Mouse (Mus musculus) liver, adult 2 months (tissue): ENCODE measurements at regions not wholly inside any gene's neighbourhood (a gene's known extent, or its start where the extent isn't known, plus 50 kb on each side); places are given as distances from the start of the nearest gene placed in this dataset.
A peak's percentile ranks its signal among the peaks of the same experiment; 100 is the strongest.

Source experiments
- DNase-seq: peaks from one replicate; pipeline ENCODE4 v3.0.0-alpha.2; 2011; ENCODE audit warnings: low read depth, low spot score; ENCODE audit errors: extremely low read depth
- H3K27ac ChIP-seq: fragments of 200-500 bp; replicated peaks from 2 replicates; pipeline ENCODE4 v1.5.1; 2012; ENCODE audit warnings: low read depth, mild to moderate bottlenecking, control low read depth, inconsistent platforms, low read length; ENCODE audit not compliant: insufficient read depth
- H3K27me3 ChIP-seq: fragments of 200-500 bp; 2 replicates; pipeline ENCODE4 v1.6.1; 2012; ENCODE audit warnings: mild to moderate bottlenecking, moderate library complexity, low read length, inconsistent platforms; ENCODE audit not compliant: control insufficient read depth, insufficient read depth
- H3K36me3 ChIP-seq: fragments of 200-500 bp; 2 replicates; pipeline ENCODE4 v1.6.1; 2012; ENCODE audit warnings: low read length, inconsistent platforms; ENCODE audit not compliant: control insufficient read depth, insufficient read depth
- H3K4me1 ChIP-seq: fragments of 200-500 bp; 2 replicates; pipeline ENCODE4 v1.6.1; 2011; ENCODE audit warnings: low read length; ENCODE audit not compliant: control insufficient read depth, insufficient read depth
- H3K4me3 ChIP-seq: fragments of 200-500 bp; 2 replicates; pipeline ENCODE4 v1.5.1; 2011; ENCODE audit warnings: low read depth, mild to moderate bottlenecking, control low read depth, low read length, moderate library complexity; ENCODE audit not compliant: insufficient read depth
- H3K79me2 ChIP-seq: fragments of 200-500 bp; 2 replicates; pipeline ENCODE4 v1.6.1; 2012; ENCODE audit warnings: inconsistent platforms, mild to moderate bottlenecking, low read length, moderate library complexity; ENCODE audit not compliant: control insufficient read depth, insufficient read depth
- H3K9ac ChIP-seq: fragments of 200-500 bp; 2 replicates; pipeline ENCODE4 v1.6.1; 2012; ENCODE audit warnings: low read depth, mild to moderate bottlenecking, control low read depth, inconsistent platforms, low read length
- CTCF ChIP-seq: fragments of 200-500 bp; IDR thresholded peaks from 2 replicates; pipeline ENCODE4 v1.5.1; 2011; ENCODE audit warnings: low read depth, low read length, control low read depth
- POLR2A ChIP-seq: fragments of 200-500 bp; IDR thresholded peaks from 2 replicates; pipeline ENCODE4 v1.6.1; 2011; ENCODE audit warnings: low read length, control low read depth; ENCODE audit not compliant: insufficient read depth; ENCODE audit errors: extremely low read depth
- WGBS: fragments of 180-500 bp; shearing (Covaris S2); methylation state at CpG from one replicate; pipeline ENCODE4 v1.1.7; 2018; 5-methylcytosine and 5-hydroxymethylcytosine counted together

DNA sequence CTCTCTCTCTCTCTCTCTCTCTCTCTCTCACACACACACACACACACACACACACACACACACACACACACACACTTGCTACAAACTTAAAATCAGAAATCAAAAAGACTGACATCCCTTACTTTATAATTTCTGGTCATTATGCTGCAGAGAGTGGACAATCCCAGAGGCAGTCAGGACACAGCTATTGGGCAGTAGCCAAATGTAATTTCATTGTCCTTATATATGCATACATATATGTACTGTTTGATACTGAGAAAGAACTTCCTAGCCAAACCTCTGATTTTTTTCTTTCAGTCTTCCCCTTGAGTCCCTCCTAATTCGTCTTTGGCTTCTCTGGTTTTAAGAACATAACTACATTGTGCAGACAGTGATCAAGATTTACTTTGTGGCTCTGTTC, 277.3 kb upstream of the Pou3f3 start:
- Histone ChIP-seq H3K36me3 (no peaks in the 10 kb centered on the region), H3K27me3 (no peaks in the 10 kb centered on the region), H3K4me1 (no peaks in the 10 kb centered on the region), H3K4me3 (no peak overlapping the region), H3K79me2 (no peaks in the 10 kb centered on the region), H3K9ac (no peak overlapping the region), H3K27ac (no peak overlapping the region)
- 75% methylated on average over 1 of the region's 1 CpGs for WGBS
- DNase-seq = no peak
- TF ChIP-seq POLR2A (no peak), CTCF (no peak)

- Histone ChIP-seq H3K79me2 (no peaks in the 10 kb centered on the region), H3K36me3 (no peaks in the 10 kb centered on the region), H3K27ac (no peak overlapping the region), H3K9ac (no peak overlapping the region), H3K4me3 (no peak overlapping the region), H3K27me3 (no peaks in the 10 kb centered on the region), H3K4me1 (no peaks in the 10 kb centered on the region)
- no peak for TF ChIP-seq POLR2A
- TF ChIP-seq CTCF = no peak
- DNase-seq = no peak
- WGBS = 70% methylated on average over 8 of the region's 8 CpGs
Observed at GRCm38 (mm10) chr1:42436366-42436998, 259.1 kb upstream of the Pou3f3 start.

DNA sequence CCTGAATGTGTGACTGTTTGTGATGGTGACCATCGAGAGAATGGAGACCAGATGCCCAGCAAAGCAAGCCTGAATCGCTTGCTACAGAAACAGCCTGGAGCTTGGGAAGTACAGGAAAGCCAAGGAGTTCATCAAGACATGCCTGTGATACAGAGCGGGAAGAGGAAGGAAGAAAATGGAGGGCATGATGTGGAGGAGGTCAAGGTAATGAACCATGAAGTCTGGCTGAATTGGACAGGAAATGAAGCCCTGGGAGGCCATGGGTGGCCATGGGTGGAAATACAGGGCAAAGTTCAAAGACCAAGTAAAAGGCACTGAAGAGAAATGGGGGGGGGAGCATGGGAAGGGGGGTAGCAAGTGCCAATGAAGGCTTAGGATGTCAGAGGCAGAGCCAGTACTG, 227.2 kb upstream of the Pou3f3 start:
- Histone ChIP-seq H3K27me3 (no peaks in the 10 kb centered on the region), H3K27ac (no peak overlapping the region), H3K4me3 (no peak overlapping the region), H3K9ac (no peak overlapping the region), H3K36me3 (no peaks in the 10 kb centered on the region), H3K79me2 (no peaks in the 10 kb centered on the region), H3K4me1 (no peaks in the 10 kb centered on the region)
- 85% methylated on average over 3 of the region's 3 CpGs for WGBS
- no peak for DNase-seq
- TF ChIP-seq POLR2A = no peak
- no peak for TF ChIP-seq CTCF

GRCm38 (mm10) chr1:42471846-42472494, 223.6 kb upstream of the Pou3f3 start:
- TF ChIP-seq CTCF = no peak
- 0 out of 2 replicates have a peak, but pooled peaks cover 2% of the 10 kb centered on the region for H3K4me1 ChIP-seq
- no peaks in the 10 kb centered on the region for H3K36me3 ChIP-seq
- no peaks in the 10 kb centered on the region for H3K27me3 ChIP-seq
- DNase-seq = no peak
- WGBS = 78% methylated on average over 10 of the region's 10 CpGs
- H3K79me2 ChIP-seq = no peaks in the 10 kb centered on the region
- H3K9ac ChIP-seq = no peak overlapping the region
- no peak overlapping the region for H3K27ac ChIP-seq
- no peak overlapping the region for H3K4me3 ChIP-seq

DNA sequence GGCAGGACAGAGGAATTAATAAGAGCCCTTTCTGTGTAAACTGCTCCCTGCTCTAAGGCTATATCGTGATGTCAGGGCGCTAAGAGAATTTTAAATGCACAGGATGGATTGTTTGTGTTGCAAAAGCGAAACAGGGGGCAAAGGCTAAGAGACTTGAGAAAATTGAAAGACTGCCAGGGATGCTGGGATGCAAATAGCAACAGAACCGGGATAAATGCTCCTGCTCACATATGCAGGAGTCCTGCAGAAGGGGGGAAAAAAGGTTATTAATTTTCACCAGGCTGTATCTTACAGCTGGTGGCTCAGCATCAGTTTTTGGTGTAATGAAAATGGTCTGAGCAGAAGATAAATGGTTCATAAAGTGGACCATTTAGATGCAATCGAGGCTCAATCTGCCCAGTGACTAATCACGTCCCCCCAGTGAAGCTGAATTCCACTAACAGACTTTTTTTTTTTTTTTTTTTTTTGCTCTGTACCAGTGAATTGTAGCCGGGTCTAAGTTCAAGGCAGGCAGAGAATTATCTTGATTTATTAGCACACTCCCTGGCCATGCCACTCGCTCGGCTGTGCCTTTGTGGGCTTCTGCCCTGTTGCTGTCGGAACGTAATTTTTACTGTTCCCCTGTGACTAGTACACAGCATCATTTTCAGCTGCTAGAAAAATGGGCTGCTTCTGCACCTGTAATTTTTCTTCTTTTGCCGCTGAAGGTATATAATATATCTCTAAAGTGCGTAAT, 222.9 kb upstream of the Pou3f3 start:
- WGBS = 51% methylated on average over 13 of the region's 13 CpGs
- H3K4me3 ChIP-seq = no peak overlapping the region
- no peaks in the 10 kb centered on the region for H3K27me3 ChIP-seq
- H3K9ac ChIP-seq = no peak overlapping the region
- H3K27ac ChIP-seq = no peak overlapping the region
- no peaks in the 10 kb centered on the region for H3K79me2 ChIP-seq
- H3K4me1 ChIP-seq = 0 out of 2 replicates have a peak, but pooled peaks cover 2% of the 10 kb centered on the region
- DNase-seq = no peak
- H3K36me3 ChIP-seq = no peaks in the 10 kb centered on the region
- TF ChIP-seq CTCF = no peak
- TF ChIP-seq POLR2A = no peak

- TF ChIP-seq CTCF = no peak
- TF ChIP-seq POLR2A = no peak
- no peaks in the 10 kb centered on the region for H3K36me3 ChIP-seq
- DNase-seq = peak; percentile 9
- no peaks in the 10 kb centered on the region for H3K27me3 ChIP-seq
- no peak overlapping the region for H3K9ac ChIP-seq
- WGBS = 54% methylated on average over 8 of the region's 8 CpGs
- H3K79me2 ChIP-seq = no peaks in the 10 kb centered on the region
- H3K27ac ChIP-seq = no peak overlapping the region
- no peak overlapping the region for H3K4me3 ChIP-seq
- 0 out of 2 replicates have a peak, but pooled peaks cover 2% of the 10 kb centered on the region for H3K4me1 ChIP-seq
Observed at GRCm38 (mm10) chr1:42474197-42474596, 221.4 kb upstream of the Pou3f3 start.
